Mouse (Mus musculus): ENCODE measurements around the gene S100g.

- TF ChIP-seq POLR2A (IDR thresholded peaks at IDR 0.05; ENCODE audit: low read depth, low read length) = no peak
- no peak for TF ChIP-seq CTCF (IDR thresholded peaks at IDR 0.05; ENCODE audit: extremely low read depth, insufficient read length, insufficient replicate concordance, low read depth, low read length)
Measured at GRCm38 (mm10) chrX:162957921-162958320, 6.5 kb downstream of the S100g start.
